Mouse (Mus musculus): ENCODE results near the gene Cdyl. TPM values are rescaled to one million over a fixed set of nuclear protein-coding genes. Genes with fewer than 3 reads are reported as not detected.

The Cdyl gene
- polyA plus RNA-seq, 1 experiment from 2014 or later: 16.7 TPM

GRCm38 (mm10) chr13:35810160-35810537 lies 150.5 kb downstream of the Cdyl start:
- H3K9ac ChIP-seq (ENCODE audit: low read length): no peak overlapping the region
- ATAC-seq (ENCODE audit: insufficient number of reproducible peaks, insufficient read depth, low FRiP score, low read depth): no peak
- no peaks in the 10 kb centered on the region for H3K27me3 ChIP-seq (ENCODE audit: control insufficient read depth, insufficient read depth, low read length)
- no peaks in the 10 kb centered on the region for H3K9me3 ChIP-seq (ENCODE audit: control insufficient read depth, low read length)
- H3K4me1 ChIP-seq (ENCODE audit: control insufficient read depth in 2 of 2, insufficient read depth in 2 of 2, low read length in 2 of 2): peaks cover 18 to 49% of the 10 kb centered on the region in 2 experiments
- WGBS: 62% methylated on average over 6 of the region's 6 CpGs
- H3K4me2 ChIP-seq (ENCODE audit: low read length): no peak overlapping the region
- H3K4me3 ChIP-seq (ENCODE audit: control insufficient read depth in 1 of 2, insufficient read depth in 1 of 2, low read depth in 1 of 2, low read length in 2 of 2): no peak overlapping the region
- H3K36me3 ChIP-seq (ENCODE audit: control insufficient read depth, insufficient read depth, low read length): no peaks in the 10 kb centered on the region
- no peak overlapping the region for H3K27ac ChIP-seq (replicated peaks in 1 of 2; ENCODE audit: control insufficient read depth in 1 of 2, insufficient read depth in 1 of 2, low read depth in 2 of 2, low read length in 2 of 2)

GRCm38 (mm10) chr13:35811361-35812190 lies 151.9 kb downstream of the Cdyl start:
- no peak overlapping the region for H3K4me2 ChIP-seq (ENCODE audit: low read length)
- H3K36me3 ChIP-seq (ENCODE audit: control insufficient read depth, insufficient read depth, low read length): peaks cover 5% of the 10 kb centered on the region
- ATAC-seq (ENCODE audit: insufficient number of reproducible peaks, insufficient read depth, low FRiP score, low read depth): no peak
- H3K27ac ChIP-seq (replicated peaks in 1 of 2; ENCODE audit: control insufficient read depth in 1 of 2, insufficient read depth in 1 of 2, low read depth in 2 of 2, low read length in 2 of 2): no peak overlapping the region
- 67% methylated on average over 11 of the region's 11 CpGs for WGBS
- H3K9me3 ChIP-seq (ENCODE audit: control insufficient read depth, low read length): no peaks in the 10 kb centered on the region
- no peak overlapping the region for H3K9ac ChIP-seq (ENCODE audit: low read length)
- H3K4me1 ChIP-seq (ENCODE audit: control insufficient read depth in 2 of 2, insufficient read depth in 2 of 2, low read length in 2 of 2): peaks cover 25 to 55% of the 10 kb centered on the region in 2 experiments
- no peaks in the 10 kb centered on the region for H3K27me3 ChIP-seq (ENCODE audit: control insufficient read depth, insufficient read depth, low read length)
- no peak overlapping the region for H3K4me3 ChIP-seq (ENCODE audit: control insufficient read depth in 1 of 2, insufficient read depth in 1 of 2, low read depth in 1 of 2, low read length in 2 of 2)

- no peak overlapping the region for H3K4me3 ChIP-seq (ENCODE audit: control insufficient read depth in 1 of 2, insufficient read depth in 1 of 2, low read depth in 1 of 2, low read length in 2 of 2)
- H3K9ac ChIP-seq (ENCODE audit: low read length): no peak overlapping the region
- H3K9me3 ChIP-seq (ENCODE audit: control insufficient read depth, low read length): no peaks in the 10 kb centered on the region
- no peak overlapping the region for H3K27ac ChIP-seq (replicated peaks in 1 of 2; ENCODE audit: control insufficient read depth in 1 of 2, insufficient read depth in 1 of 2, low read depth in 2 of 2, low read length in 2 of 2)
- no peak overlapping the region for H3K4me2 ChIP-seq (ENCODE audit: low read length)
- WGBS: 66% methylated on average over 6 of the region's 6 CpGs
- ATAC-seq (ENCODE audit: insufficient number of reproducible peaks, insufficient read depth, low FRiP score, low read depth): no peak
- peaks cover 25 to 57% of the 10 kb centered on the region in 2 experiments for H3K4me1 ChIP-seq (ENCODE audit: control insufficient read depth in 2 of 2, insufficient read depth in 2 of 2, low read length in 2 of 2)
- peaks cover 11% of the 10 kb centered on the region for H3K36me3 ChIP-seq (ENCODE audit: control insufficient read depth, insufficient read depth, low read length)
- no peaks in the 10 kb centered on the region for H3K27me3 ChIP-seq (ENCODE audit: control insufficient read depth, insufficient read depth, low read length)
Observed at GRCm38 (mm10) chr13:35812191-35812440, 152.5 kb downstream of the Cdyl start.

GRCm38 (mm10) chr13:35813348-35814127 lies 153.9 kb downstream of the Cdyl start:
- Histone ChIP-seq H3K27me3 (ENCODE audit: control insufficient read depth, insufficient read depth, low read length) (no peaks in the 10 kb centered on the region), H3K9me3 (ENCODE audit: control insufficient read depth, low read length) (no peaks in the 10 kb centered on the region), H3K9ac (ENCODE audit: low read length) (no peak overlapping the region), H3K27ac (replicated peaks in 1 of 2; ENCODE audit: control insufficient read depth in 1 of 2, insufficient read depth in 1 of 2, low read depth in 2 of 2, low read length in 2 of 2) (no peak overlapping the region), H3K36me3 (ENCODE audit: control insufficient read depth, insufficient read depth, low read length) (peaks cover 24% of the 10 kb centered on the region), H3K4me3 (ENCODE audit: control insufficient read depth in 1 of 2, insufficient read depth in 1 of 2, low read depth in 1 of 2, low read length in 2 of 2) (no peak overlapping the region), H3K4me1 (ENCODE audit: control insufficient read depth in 2 of 2, insufficient read depth in 2 of 2, low read length in 2 of 2) (peaks cover 20 to 56% of the 10 kb centered on the region in 2 experiments), H3K4me2 (ENCODE audit: low read length) (no peak overlapping the region)
- no peak for ATAC-seq (ENCODE audit: insufficient number of reproducible peaks, insufficient read depth, low FRiP score, low read depth)
- WGBS: 84% methylated on average over 7 of the region's 7 CpGs

- H3K4me2 ChIP-seq (ENCODE audit: low read length): no peak overlapping the region
- H3K4me1 ChIP-seq (ENCODE audit: control insufficient read depth in 2 of 2, insufficient read depth in 2 of 2, low read length in 2 of 2): peaks cover 18 to 49% of the 10 kb centered on the region in 2 experiments
- ATAC-seq (ENCODE audit: insufficient number of reproducible peaks, insufficient read depth, low FRiP score, low read depth): no peak
- peaks cover 37% of the 10 kb centered on the region for H3K36me3 ChIP-seq (ENCODE audit: control insufficient read depth, insufficient read depth, low read length)
- H3K4me3 ChIP-seq (ENCODE audit: control insufficient read depth in 1 of 2, insufficient read depth in 1 of 2, low read depth in 1 of 2, low read length in 2 of 2): no peak overlapping the region
- H3K27ac ChIP-seq (replicated peaks in 1 of 2; ENCODE audit: control insufficient read depth in 1 of 2, insufficient read depth in 1 of 2, low read depth in 2 of 2, low read length in 2 of 2): no peak overlapping the region
- WGBS: 78% methylated on average over 8 of the region's 8 CpGs
- H3K9ac ChIP-seq (ENCODE audit: low read length): no peak overlapping the region
- no peaks in the 10 kb centered on the region for H3K9me3 ChIP-seq (ENCODE audit: control insufficient read depth, low read length)
- H3K27me3 ChIP-seq (ENCODE audit: control insufficient read depth, insufficient read depth, low read length): no peaks in the 10 kb centered on the region
Observed at GRCm38 (mm10) chr13:35815205-35815726, 155.6 kb downstream of the Cdyl start.

GRCm38 (mm10) chr13:35815782-35816368 lies 156.2 kb downstream of the Cdyl start:
- Histone ChIP-seq H3K27ac (replicated peaks in 1 of 2; ENCODE audit: control insufficient read depth in 1 of 2, insufficient read depth in 1 of 2, low read depth in 2 of 2, low read length in 2 of 2) (peak overlapping the region in 1 of 2 experiments; percentile 46; a peak in 2 of 4 replicates), H3K4me3 (ENCODE audit: control insufficient read depth in 1 of 2, insufficient read depth in 1 of 2, low read depth in 1 of 2, low read length in 2 of 2) (no peak overlapping the region), H3K36me3 (ENCODE audit: control insufficient read depth, insufficient read depth, low read length) (peaks cover 38% of the 10 kb centered on the region), H3K4me2 (ENCODE audit: low read length) (0 out of 2 replicates have a peak overlapping the region, but pooled peaks have one; percentile 10), H3K27me3 (ENCODE audit: control insufficient read depth, insufficient read depth, low read length) (no peaks in the 10 kb centered on the region), H3K9ac (ENCODE audit: low read length) (no peak overlapping the region), H3K4me1 (ENCODE audit: control insufficient read depth in 2 of 2, insufficient read depth in 2 of 2, low read length in 2 of 2) (peaks cover 18 to 48% of the 10 kb centered on the region in 2 experiments), H3K9me3 (ENCODE audit: control insufficient read depth, low read length) (no peaks in the 10 kb centered on the region)
- whole genome bisulfite sequencing: 56% methylated on average over 16 of the region's 16 CpGs
- no peak for ATAC-seq (ENCODE audit: insufficient number of reproducible peaks, insufficient read depth, low FRiP score, low read depth)

GRCm38 (mm10) chr13:35817626-35818025 lies 158.0 kb downstream of the Cdyl start:
- Histone ChIP-seq H3K9me3 (ENCODE audit: control insufficient read depth, low read length) (no peaks in the 10 kb centered on the region), H3K36me3 (ENCODE audit: control insufficient read depth, insufficient read depth, low read length) (peaks cover 38% of the 10 kb centered on the region), H3K4me2 (ENCODE audit: low read length) (no peak overlapping the region), H3K4me1 (ENCODE audit: control insufficient read depth in 2 of 2, insufficient read depth in 2 of 2, low read length in 2 of 2) (peaks cover 11 to 33% of the 10 kb centered on the region in 2 experiments), H3K4me3 (ENCODE audit: control insufficient read depth in 1 of 2, insufficient read depth in 1 of 2, low read depth in 1 of 2, low read length in 2 of 2) (no peak overlapping the region), H3K27me3 (ENCODE audit: control insufficient read depth, insufficient read depth, low read length) (no peaks in the 10 kb centered on the region), H3K27ac (replicated peaks in 1 of 2; ENCODE audit: control insufficient read depth in 1 of 2, insufficient read depth in 1 of 2, low read depth in 2 of 2, low read length in 2 of 2) (peak overlapping the region in 1 of 2 experiments; percentile 28; a peak in 1 of 4 replicates), H3K9ac (ENCODE audit: low read length) (no peak overlapping the region)
- whole genome bisulfite sequencing: 58% methylated on average over 3 of the region's 3 CpGs
- no peak for ATAC-seq (ENCODE audit: insufficient number of reproducible peaks, insufficient read depth, low FRiP score, low read depth)

Measured in heart, embryonic 14.5 days (tissue).